Mouse (Mus musculus): ENCODE measurements at regions not wholly inside any gene's neighbourhood (a gene's known extent, or its start where the extent isn't known, plus 50 kb on each side); places are given as distances from the start of the nearest gene placed in this dataset.

DNA sequence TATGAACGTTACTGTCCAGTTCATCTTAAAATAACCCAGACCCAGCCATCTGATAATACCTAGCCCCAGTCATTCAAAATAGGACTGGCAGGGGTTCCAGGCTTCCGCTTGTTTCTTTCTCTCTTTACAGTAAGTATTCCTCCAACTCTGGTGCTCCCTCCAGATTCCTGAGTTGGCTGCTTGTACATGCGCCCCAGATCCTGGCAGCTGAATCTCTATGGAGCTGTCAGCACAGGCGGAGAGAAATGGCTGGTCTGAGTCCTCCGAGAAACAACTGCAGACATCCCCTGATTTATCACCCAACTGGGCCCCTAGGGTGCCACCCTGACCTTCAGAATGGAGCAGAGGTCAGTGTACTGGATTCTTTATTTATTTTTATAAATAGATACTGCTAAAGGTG lies 208.0 kb upstream of the N4bp1 start:
- no peak for TF ChIP-seq CTCF (IDR thresholded peaks at IDR 0.05; ENCODE audit: control insufficient read depth, insufficient read depth, insufficient replicate concordance, low read depth, low read length)
- TF ChIP-seq POLR2A (IDR thresholded peaks at IDR 0.05; ENCODE audit: control insufficient read depth, low read depth, low read length), result no peak
